Mouse (Mus musculus): Measurements from ENCODE around the gene Tgfbi.

GRCm38 (mm10) chr13:56580450-56580849 is 28.9 kb upstream of the Tgfbi start:
- TF ChIP-seq CTCF (IDR thresholded peaks at IDR 0.05; ENCODE audit: borderline replicate concordance, insufficient read depth, low read length) = no peak
- TF ChIP-seq POLR2A (IDR thresholded peaks at IDR 0.05; ENCODE audit: low read depth, low read length) = no peak
